8 mouse cellular contexts compared by ENCODE assay signal in genomic region chr3:89519894-89520293, GRCm38 (mm10). TPM values are rescaled to one million over a fixed set of nuclear protein-coding genes. Genes with fewer than 3 reads are reported as not detected.
DNase-seq lines count a peak whose midpoint lies in the region; ATAC-seq lines count a peak whose summit lies in the region.

Kcnn3 (plus strand) TSS chr3:89520164.

- peak within 1 kb of the TSS; percentile 91 for H3K4me2 ChIP-seq in intestine, embryonic 15.5 days (replicated peaks)

- DNase-seq in adrenal gland, postnatal 36 days, result peak; percentile 86 to 91
- DNase-seq in embryo, embryonic 9.5 days (ENCODE audit: extremely low spot score), result peak; percentile 90
- peak; percentile 3 for DNase-seq in gonadal fat pad, adult 2 months (ENCODE audit: low read depth)
- peak; percentile 85 to 90 for DNase-seq in left cerebral cortex, adult 9 months (ENCODE audit: low spot score in 2 of 2)
- peak; percentile 87 to 90 for DNase-seq in right cerebral cortex, adult 2 months (ENCODE audit: low spot score in 2 of 2)

- peak; percentile 94 for ATAC-seq in intestine, embryonic 15.5 days
- ATAC-seq in megakaryocyte, adult 5-6 weeks (ENCODE audit: poor library complexity, severe bottlenecking), result peak; percentile 78
- ATAC-seq in erythroblast, adult 5-6 weeks (replicated peaks; ENCODE audit: low FRiP score, poor library complexity, severe bottlenecking), result no peak

- H3K9me3 ChIP-seq in intestine, embryonic 15.5 days, result no peaks in the 10 kb centered on the region

- H3K9ac ChIP-seq in intestine, embryonic 15.5 days, result peak within 1 kb of the TSS; percentile 40

- WGBS in intestine, embryonic 15.5 days, result under 1% methylated on average over 15 of the region's 15 CpGs

- peaks cover 23% of the 10 kb centered on the region for H3K4me1 ChIP-seq in intestine, embryonic 15.5 days (replicated peaks)

- peak within 1 kb of the TSS; percentile 19; the same call in 1 of the 2 replicates for H3K27ac ChIP-seq in intestine, embryonic 15.5 days

- peak within 1 kb of the TSS; percentile 42 for H3K4me3 ChIP-seq in intestine, embryonic 15.5 days (replicated peaks)

- H3K27me3 ChIP-seq in intestine, embryonic 15.5 days (replicated peaks), result peaks cover 8% of the 10 kb centered on the region; the same call in 1 of the 2 replicates

- no peaks in the 10 kb centered on the region for H3K36me3 ChIP-seq in intestine, embryonic 15.5 days

RNA-seq across cellular contexts. Expression of gene Kcnn3, which starts in this region (rescaled TPM):
- 1 to 10 TPM; 3.4 to 3.7 TPM for total RNA-seq in adrenal gland, postnatal 36 days (2021)
- 1.5 and 2.6 TPM in 2 replicates for polyA plus RNA-seq in gonadal fat pad, adult 2 months (2012; rRNA removed)
- 4.4 and 4.6 TPM in 2 replicates for polyA plus RNA-seq in intestine, embryonic 15.5 days (2015; fragmentation: Nextera tagmentation; extraction: Ambion mirVana)
- not detected in 2 replicates for total RNA-seq in megakaryocyte, adult 5-6 weeks (2015)
- total RNA-seq in megakaryocyte, adult 5-6 weeks (2017), result not detected in 2 replicates
- not detected in 2 replicates for total RNA-seq in erythroblast, adult 5-6 weeks (2015; ENCODE audit: low replicate concordance)
- total RNA-seq in erythroblast, adult 5-6 weeks (2017; ENCODE audit: low replicate concordance), result 0.26 TPM in 1 of 2 replicates, not detected in the other

Comparison
In these comparisons a context has a peak if more than half of its experiments do, and no peak if none do; other contexts are left out.
1. Peak in ATAC-seq in megakaryocyte, adult 5-6 weeks; RNA of the gene not detected or under 1 TPM.
2. DNase-seq: peak in every context shown above with its lines; median percentile 90 in embryo, embryonic 9.5 days; 88 in adrenal gland, postnatal 36 days; 88 in right cerebral cortex, adult 2 months; 88 in left cerebral cortex, adult 9 months; 3 in gonadal fat pad, adult 2 months.